Mouse (Mus musculus) lung, embryonic 15.5 days (tissue): ENCODE results near the gene Znrf1. TPM values are rescaled to one million over a fixed set of nuclear protein-coding genes. Genes with fewer than 3 reads are reported as not detected.

Source experiments
- ATAC-seq: fragments of 200-750 bp; cut with Nextera tagmentation; 2 replicates; pipeline ENCODE4 v1.8.0; 2017; ENCODE audit warnings: moderate number of reproducible peaks, borderline replicate concordance; ENCODE audit not compliant: low FRiP score, low TSS enrichment; ENCODE audit errors: extremely low read depth
- H3K27ac ChIP-seq: fragments of 300-500 bp; sonication (generic); 2 replicates; pipeline ENCODE4 v1.5.1; 2015; ENCODE audit warnings: moderate library complexity, mild to moderate bottlenecking, inconsistent platforms
- H3K27me3 ChIP-seq: fragments of 300-500 bp; sonication (generic); 2 replicates; pipeline ENCODE4 v1.6.1; 2015; ENCODE audit warnings: inconsistent platforms
- H3K36me3 ChIP-seq: fragments of 300-500 bp; sonication (generic); 2 replicates; pipeline ENCODE4 v1.6.1; 2015; ENCODE audit warnings: inconsistent platforms
- H3K4me1 ChIP-seq: fragments of 300-500 bp; sonication (generic); 2 replicates; pipeline ENCODE4 v1.6.1; 2015; ENCODE audit warnings: inconsistent platforms
- H3K4me2 ChIP-seq: fragments of 300-500 bp; sonication (generic); 2 replicates; pipeline ENCODE4 v1.6.1; 2015; ENCODE audit warnings: inconsistent platforms, mild to moderate bottlenecking, moderate library complexity
- H3K4me3 ChIP-seq: fragments of 300-500 bp; sonication (generic); 2 replicates; pipeline ENCODE4 v1.5.1; 2015; ENCODE audit warnings: mild to moderate bottlenecking, inconsistent platforms
- H3K9ac ChIP-seq: fragments of 300-500 bp; sonication (generic); 2 replicates; pipeline ENCODE4 v1.6.1; 2015; ENCODE audit warnings: inconsistent platforms
- H3K9me3 ChIP-seq: fragments of 300-500 bp; sonication (generic); 2 replicates; pipeline ENCODE4 v1.6.1; 2016; ENCODE audit warnings: inconsistent platforms
- WGBS: fragments of 180-500 bp; shearing (Covaris S2); methylation state at CpG from one replicate; pipeline ENCODE4 v1.1.7; 2015; 5-methylcytosine and 5-hydroxymethylcytosine counted together
- polyA plus RNA-seq: library from polyadenylated mRNA; unstranded; fragments of >200 nt; fragmentation: Nextera tagmentation; extraction: Ambion mirVana; gene quantifications from 2 replicates; pipeline ENCODE4 v1.2.1, GENCODE M21; 2015

The Znrf1 gene
- polyA plus RNA-seq, 1 experiment from 2014 or later = 31.5 TPM

GRCm38 (mm10) chr8:111572431-111572830, 36.5 kb downstream of the Znrf1 start:
- no peak overlapping the region for H3K27ac ChIP-seq
- H3K9me3 ChIP-seq = no peaks in the 10 kb centered on the region
- H3K36me3 ChIP-seq = no peaks in the 10 kb centered on the region
- ATAC-seq = no peak
- peaks cover 10% of the 10 kb centered on the region; the same call in 1 of the 2 replicates for H3K4me1 ChIP-seq
- no peak overlapping the region for H3K9ac ChIP-seq
- no peak overlapping the region for H3K4me3 ChIP-seq
- no peak overlapping the region for H3K4me2 ChIP-seq
- no peaks in the 10 kb centered on the region for H3K27me3 ChIP-seq
- 74% methylated on average over 2 of the region's 2 CpGs for WGBS

GRCm38 (mm10) chr8:111573583-111573982, 37.7 kb downstream of the Znrf1 start:
- H3K4me3 ChIP-seq = no peak overlapping the region
- no peaks in the 10 kb centered on the region for H3K9me3 ChIP-seq
- 0 out of 2 replicates have a peak, but pooled peaks cover 4% of the 10 kb centered on the region for H3K4me1 ChIP-seq
- H3K36me3 ChIP-seq = no peaks in the 10 kb centered on the region
- H3K4me2 ChIP-seq = no peak overlapping the region
- WGBS = 40% methylated on average over 8 of the region's 8 CpGs
- ATAC-seq = peak; percentile 46; the same call in 1 of the 2 replicates
- no peak overlapping the region for H3K27ac ChIP-seq
- H3K9ac ChIP-seq = no peak overlapping the region
- no peaks in the 10 kb centered on the region for H3K27me3 ChIP-seq

GRCm38 (mm10) chr8:111574016-111574415, 38.1 kb downstream of the Znrf1 start:
- H3K9me3 ChIP-seq = no peaks in the 10 kb centered on the region
- H3K4me1 ChIP-seq = 0 out of 2 replicates have a peak, but pooled peaks cover 4% of the 10 kb centered on the region
- WGBS = 81% methylated on average over 2 of the region's 2 CpGs
- no peak overlapping the region for H3K9ac ChIP-seq
- H3K27me3 ChIP-seq = no peaks in the 10 kb centered on the region
- ATAC-seq = no peak
- H3K27ac ChIP-seq = no peak overlapping the region
- H3K4me3 ChIP-seq = no peak overlapping the region
- no peak overlapping the region for H3K4me2 ChIP-seq
- no peaks in the 10 kb centered on the region for H3K36me3 ChIP-seq

DNA sequence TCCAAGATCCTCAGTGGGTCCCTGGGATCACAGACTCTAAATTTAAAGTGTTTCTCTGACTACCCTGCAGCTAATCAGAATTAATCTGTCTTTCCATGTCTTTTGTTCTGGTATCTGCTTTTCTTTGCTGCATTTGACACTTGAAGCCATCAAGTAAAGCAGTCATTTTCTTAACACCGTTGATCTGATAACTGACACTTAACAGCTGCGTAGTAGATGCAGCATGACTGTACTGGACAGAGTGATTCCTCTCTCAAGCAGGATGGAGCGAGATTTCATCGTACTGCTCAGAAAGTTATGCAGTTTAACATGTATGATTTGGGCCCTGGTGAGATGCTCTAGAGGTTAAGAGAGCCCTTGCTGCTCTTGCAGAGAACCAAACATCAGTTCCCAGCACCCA, 39.6 kb downstream of the Znrf1 start:
- ATAC-seq = no peak
- no peaks in the 10 kb centered on the region for H3K36me3 ChIP-seq
- WGBS = 83% methylated on average over 4 of the region's 4 CpGs
- no peak overlapping the region for H3K27ac ChIP-seq
- no peak overlapping the region for H3K9ac ChIP-seq
- no peak overlapping the region for H3K4me3 ChIP-seq
- H3K9me3 ChIP-seq = no peaks in the 10 kb centered on the region
- H3K4me1 ChIP-seq = 0 out of 2 replicates have a peak, but pooled peaks cover 4% of the 10 kb centered on the region
- no peak overlapping the region for H3K4me2 ChIP-seq
- no peaks in the 10 kb centered on the region for H3K27me3 ChIP-seq

DNA sequence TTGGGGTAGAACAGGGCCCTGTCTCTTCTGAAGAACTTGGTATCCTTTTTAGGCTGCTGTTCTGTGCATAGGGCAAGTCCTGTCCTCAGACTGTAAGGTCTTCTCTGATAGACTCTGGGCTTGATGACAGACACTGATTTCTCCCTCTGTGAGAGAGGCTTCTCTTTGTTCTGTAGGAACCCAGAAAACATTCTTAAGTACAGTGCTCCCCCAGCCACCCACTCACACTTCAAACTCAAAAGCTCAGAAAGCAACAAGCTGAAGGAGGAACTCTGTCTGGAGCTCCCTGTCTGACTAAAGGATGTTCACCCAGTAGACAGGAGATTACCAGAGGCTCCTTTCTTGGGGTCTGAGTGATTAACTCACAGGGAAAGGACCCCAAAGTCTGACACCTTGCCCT, 40.6 kb downstream of the Znrf1 start:
- Histone ChIP-seq H3K4me2 (no peak overlapping the region), H3K4me3 (no peak overlapping the region), H3K36me3 (no peaks in the 10 kb centered on the region), H3K27me3 (no peaks in the 10 kb centered on the region), H3K4me1 (0 out of 2 replicates have a peak, but pooled peaks cover 4% of the 10 kb centered on the region), H3K9ac (no peak overlapping the region), H3K27ac (no peak overlapping the region), H3K9me3 (no peaks in the 10 kb centered on the region)
- no peak for ATAC-seq

- no peak overlapping the region for H3K4me2 ChIP-seq
- 73% methylated on average over 9 of the region's 9 CpGs for WGBS
- ATAC-seq = no peak
Observed at GRCm38 (mm10) chr8:111577880-111578533, 42.1 kb downstream of the Znrf1 start.

GRCm38 (mm10) chr8:111579318-111579717, 43.4 kb downstream of the Znrf1 start:
- H3K27me3 ChIP-seq = no peaks in the 10 kb centered on the region
- H3K4me1 ChIP-seq = 0 out of 2 replicates have a peak, but pooled peaks cover 4% of the 10 kb centered on the region
- no peak overlapping the region for H3K27ac ChIP-seq
- H3K9me3 ChIP-seq = no peaks in the 10 kb centered on the region
- H3K4me2 ChIP-seq = no peak overlapping the region
- WGBS = 94% methylated on average over 1 of the region's 1 CpGs
- no peak overlapping the region for H3K9ac ChIP-seq
- no peak for ATAC-seq
- no peak overlapping the region for H3K4me3 ChIP-seq
- H3K36me3 ChIP-seq = no peaks in the 10 kb centered on the region

More at GRCm38 (mm10) chr8:111577880-111578533, 42.1 kb downstream of the Znrf1 start:
- no peak overlapping the region for H3K9ac ChIP-seq
- no peaks in the 10 kb centered on the region for H3K36me3 ChIP-seq
- H3K9me3 ChIP-seq = no peaks in the 10 kb centered on the region
- H3K4me1 ChIP-seq = 0 out of 2 replicates have a peak, but pooled peaks cover 4% of the 10 kb centered on the region
- H3K27me3 ChIP-seq = no peaks in the 10 kb centered on the region
- no peak overlapping the region for H3K4me3 ChIP-seq
- H3K27ac ChIP-seq = no peak overlapping the region

GRCm38 (mm10) chr8:111580306-111580705, 44.4 kb downstream of the Znrf1 start:
- Histone ChIP-seq H3K9ac (no peak overlapping the region), H3K27ac (no peak overlapping the region), H3K27me3 (no peaks in the 10 kb centered on the region), H3K9me3 (no peaks in the 10 kb centered on the region), H3K4me3 (no peak overlapping the region), H3K36me3 (no peaks in the 10 kb centered on the region), H3K4me2 (no peak overlapping the region), H3K4me1 (0 out of 2 replicates have a peak, but pooled peaks cover 4% of the 10 kb centered on the region)
- no peak for ATAC-seq
- WGBS = 66% methylated on average over 3 of the region's 3 CpGs

DNA sequence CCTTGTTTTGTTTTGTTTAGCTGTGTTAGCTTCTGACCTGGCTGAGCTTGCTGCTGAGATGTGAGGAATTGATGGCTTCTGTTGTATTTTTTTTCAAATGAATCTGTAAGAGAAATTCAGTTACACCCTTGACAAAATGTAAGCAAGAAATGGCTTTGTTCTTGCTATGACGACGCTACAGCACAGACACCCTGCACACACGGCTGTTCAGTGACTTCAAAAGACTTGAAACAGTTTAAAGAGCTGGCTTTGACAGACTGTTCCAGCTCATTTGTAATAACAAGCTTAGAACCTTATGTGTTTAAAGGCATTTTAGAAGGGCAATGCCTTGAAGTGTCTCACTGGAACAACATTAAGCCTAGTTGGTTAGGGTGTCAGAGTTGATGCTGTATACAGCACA, 46.5 kb downstream of the Znrf1 start:
- ATAC-seq = no peak
- 55% methylated on average over 3 of the region's 3 CpGs for WGBS
- Histone ChIP-seq H3K27me3 (no peaks in the 10 kb centered on the region), H3K9ac (no peak overlapping the region), H3K4me3 (no peak overlapping the region), H3K36me3 (no peaks in the 10 kb centered on the region), H3K4me1 (no peaks in the 10 kb centered on the region), H3K4me2 (no peak overlapping the region), H3K9me3 (no peaks in the 10 kb centered on the region), H3K27ac (no peak overlapping the region)

DNA sequence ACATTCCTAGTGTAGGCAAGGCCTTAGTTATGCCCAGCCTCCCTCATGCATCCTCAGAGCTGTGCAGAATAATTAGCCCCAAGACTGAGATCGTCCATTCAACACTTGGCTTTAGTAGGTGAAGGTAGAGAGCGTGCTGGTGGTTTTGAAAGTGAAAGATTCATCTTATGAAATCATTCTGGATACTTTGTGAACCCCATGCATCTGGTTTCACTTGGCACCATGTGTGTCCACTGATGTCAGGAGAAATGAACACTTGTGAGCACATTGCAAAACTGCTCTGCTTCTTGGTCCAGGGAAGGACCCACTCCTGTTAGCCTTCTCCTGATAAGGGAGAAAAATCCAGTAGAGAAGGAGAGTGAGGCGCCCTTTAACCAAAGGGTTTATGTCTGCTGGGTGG, 49.0 kb downstream of the Znrf1 start:
- no peak overlapping the region for H3K9ac ChIP-seq
- ATAC-seq = no peak
- H3K36me3 ChIP-seq = no peaks in the 10 kb centered on the region
- H3K27me3 ChIP-seq = no peaks in the 10 kb centered on the region
- no peak overlapping the region for H3K4me2 ChIP-seq
- no peak overlapping the region for H3K27ac ChIP-seq
- no peak overlapping the region for H3K4me3 ChIP-seq
- no peaks in the 10 kb centered on the region for H3K4me1 ChIP-seq
- no peaks in the 10 kb centered on the region for H3K9me3 ChIP-seq
- 91% methylated on average over 3 of the region's 3 CpGs for WGBS

DNA sequence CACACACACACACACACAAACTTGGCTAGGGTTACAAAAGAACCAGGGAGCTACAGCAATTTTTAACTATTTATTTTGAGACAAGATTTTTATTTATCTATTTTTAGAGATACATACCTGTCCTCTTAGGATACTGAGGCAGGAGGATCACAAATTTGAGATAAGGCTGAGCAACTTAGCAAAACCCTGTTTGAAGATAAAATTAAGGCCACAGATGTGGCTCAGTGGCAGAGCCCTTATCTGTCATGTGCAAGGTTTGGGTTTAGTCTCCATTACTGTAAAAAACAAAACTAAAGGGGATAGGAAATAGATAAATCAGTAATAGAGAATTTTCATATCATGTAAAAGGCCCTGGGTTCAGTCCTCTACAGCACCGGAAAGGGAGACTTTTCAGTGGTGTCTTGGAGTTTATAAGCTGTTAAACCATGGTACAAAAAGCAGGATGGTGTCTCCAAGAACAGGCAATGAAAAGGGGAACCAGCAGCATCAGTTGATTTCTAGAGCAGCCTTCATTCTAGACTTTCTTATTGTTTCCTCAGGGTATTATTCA, 51.7 kb downstream of the Znrf1 start:
- H3K9me3 ChIP-seq = no peaks in the 10 kb centered on the region
- H3K36me3 ChIP-seq = no peaks in the 10 kb centered on the region
- ATAC-seq = no peak
- H3K9ac ChIP-seq = no peak overlapping the region
- H3K27ac ChIP-seq = no peak overlapping the region
- no peak overlapping the region for H3K4me2 ChIP-seq
- peaks cover under 1% of the 10 kb centered on the region; the same call in 1 of the 2 replicates for H3K4me1 ChIP-seq
- 81% methylated on average over 1 of the region's 1 CpGs for WGBS
- no peaks in the 10 kb centered on the region for H3K27me3 ChIP-seq
- no peak overlapping the region for H3K4me3 ChIP-seq

DNA sequence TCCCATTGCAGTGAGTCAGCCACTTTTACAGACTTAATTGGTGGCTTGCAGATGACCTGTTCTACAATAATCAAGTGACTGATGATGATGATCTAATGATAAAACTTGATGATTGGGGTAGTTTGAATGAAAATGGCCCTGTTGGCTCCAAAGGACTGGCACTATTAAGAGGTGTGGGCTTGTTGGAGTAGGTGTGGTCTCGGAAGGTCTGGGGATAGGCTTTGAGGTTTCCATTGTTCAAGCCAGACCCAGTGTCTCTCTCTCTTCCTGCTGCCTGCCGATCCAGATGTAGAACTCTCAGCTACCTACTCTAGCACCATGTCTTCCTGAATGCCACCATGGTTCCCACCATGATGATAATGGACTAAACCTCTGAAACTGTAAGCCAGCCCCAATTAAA, 52.4 kb downstream of the Znrf1 start:
- Histone ChIP-seq H3K9ac (no peak overlapping the region), H3K36me3 (no peaks in the 10 kb centered on the region), H3K4me3 (no peak overlapping the region), H3K27ac (no peak overlapping the region), H3K9me3 (no peaks in the 10 kb centered on the region), H3K4me2 (no peak overlapping the region), H3K27me3 (no peaks in the 10 kb centered on the region), H3K4me1 (peaks cover 7% of the 10 kb centered on the region)
- ATAC-seq = no peak
- 84% methylated on average over 2 of the region's 2 CpGs for WGBS
